Mouse (Mus musculus) brain, embryonic 14.5 days (tissue): ENCODE measurements at regions not wholly inside any gene's neighbourhood (a gene's known extent, or its start where the extent isn't known, plus 50 kb on each side); places are given as distances from the start of the nearest gene placed in this dataset.

Experiments
- CTCF ChIP-seq: fragments of 200-500 bp; IDR thresholded peaks from 2 replicates; pipeline ENCODE4 v1.5.1; 2012; ENCODE audit warnings: inconsistent platforms, mild to moderate bottlenecking, moderate library complexity, borderline replicate concordance; ENCODE audit not compliant: insufficient read depth, insufficient read length; ENCODE audit errors: extremely low read depth
- POLR2A ChIP-seq: fragments of 200-500 bp; IDR thresholded peaks from 2 replicates; pipeline ENCODE4 v1.6.1; 2012; ENCODE audit warnings: mild to moderate bottlenecking, inconsistent platforms, borderline replicate concordance; ENCODE audit not compliant: poor library complexity, insufficient read depth, insufficient read length, severe bottlenecking; ENCODE audit errors: extremely low read depth

DNA sequence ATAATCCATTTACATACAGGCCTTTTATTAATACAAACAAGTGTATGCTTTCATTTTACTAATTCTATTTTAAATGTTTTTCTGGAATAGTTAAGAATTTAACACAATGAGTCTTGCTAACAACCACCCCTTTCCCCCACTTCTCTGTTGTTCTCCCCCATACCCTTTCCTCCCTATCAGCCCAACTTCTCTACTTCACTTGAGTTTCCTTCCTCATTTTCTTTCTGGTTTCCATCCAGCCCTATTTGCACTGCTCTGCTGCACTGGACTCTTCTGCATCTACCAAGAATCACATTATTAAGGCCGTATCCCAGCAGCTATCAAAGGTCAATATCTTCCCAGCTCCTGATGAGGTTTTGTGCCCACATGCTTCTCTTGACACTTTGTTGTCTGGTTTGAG, 145.9 kb downstream of the Fam174a start:
- TF ChIP-seq CTCF = no peak
- no peak for TF ChIP-seq POLR2A
